ENCODE assay signal across 13 mouse cellular contexts in genomic region chr8:119164076-119164475, GRCm38 (mm10).
DNase-seq lines count a peak whose midpoint lies in the region; ATAC-seq and TF ChIP-seq lines count a peak whose summit lies in the region.
"Had no signal": no experiment of that assay in that cellular context is flagged by ENCODE, and none has a peak within 500 bp of the region (broad histone marks: within the 10 kb centered on the region; RNA-seq: fewer than 3 reads in every experiment).

No protein-coding gene starts in this region.

- no peaks in the 10 kb centered on the region for H3K36me3 ChIP-seq in forebrain, embryonic 10.5 days (replicated peaks)
- H3K36me3 ChIP-seq in forebrain, embryonic 15.5 days: no peaks in the 10 kb centered on the region
- no peaks in the 10 kb centered on the region for H3K36me3 ChIP-seq in liver, postnatal 0 days (replicated peaks; ENCODE audit: insufficient read depth, low read length)
- H3K36me3 ChIP-seq in liver, embryonic 12.5 days: no peaks in the 10 kb centered on the region

- no peak for ATAC-seq in forebrain, embryonic 15.5 days (replicated peaks)
- no peak for ATAC-seq in liver, postnatal 0 days
- ATAC-seq in liver, embryonic 12.5 days: no peak
- ATAC-seq: activated CD4-positive, CD25-positive, alpha-beta regulatory T cell, adult 4 months; intestine, postnatal 0 days had no signal

- DNase-seq in forebrain, embryonic 10.5 days (ENCODE audit: extremely low spot score, low spot score): peak; percentile 38
- peak; percentile 17 for DNase-seq in liver, postnatal 0 days
- DNase-seq in NIH3T3 (ENCODE audit: low read depth): peak; percentile 67
- DNase-seq in hindlimb bud, embryonic 11.5 days (ENCODE audit: extremely low spot score, low read depth, low spot score): peak; percentile 50
- DNase-seq in urinary bladder, adult 18-20 months (ENCODE audit: low spot score in 2 of 2): no peak
- no peak for DNase-seq in layer of hippocampus, adult 8-10 months (ENCODE audit: low spot score in 2 of 2)
- DNase-seq: cerebellum, adult 11 months; lung, postnatal 4 days had no signal

- WGBS in forebrain, embryonic 10.5 days: 69% methylated on average over 5 of the region's 5 CpGs
- 64% methylated on average over 5 of the region's 5 CpGs for WGBS in forebrain, embryonic 15.5 days
- WGBS in liver, postnatal 0 days (ENCODE audit: insufficient replicate concordance): 52% methylated on average over 5 of the region's 5 CpGs
- WGBS in liver, embryonic 12.5 days (ENCODE audit: insufficient replicate concordance): 54% methylated on average over 5 of the region's 5 CpGs

- H3K9ac ChIP-seq in forebrain, embryonic 15.5 days (replicated peaks): no peak overlapping the region
- H3K9ac ChIP-seq in liver, postnatal 0 days (replicated peaks): no peak overlapping the region
- H3K9ac ChIP-seq in liver, embryonic 12.5 days: no peak overlapping the region

- H3K4me2 ChIP-seq in forebrain, embryonic 15.5 days (replicated peaks): no peak overlapping the region
- no peak overlapping the region for H3K4me2 ChIP-seq in liver, postnatal 0 days (ENCODE audit: low read depth, low read length)
- no peak overlapping the region for H3K4me2 ChIP-seq in liver, embryonic 12.5 days

- H3K4me1 ChIP-seq in forebrain, embryonic 10.5 days: no peaks in the 10 kb centered on the region
- 0 out of 2 replicates have a peak, but pooled peaks cover 2% of the 10 kb centered on the region for H3K4me1 ChIP-seq in forebrain, embryonic 15.5 days
- H3K4me1 ChIP-seq in liver, postnatal 0 days (ENCODE audit: insufficient read depth): no peaks in the 10 kb centered on the region
- no peaks in the 10 kb centered on the region for H3K4me1 ChIP-seq in liver, embryonic 12.5 days

- no peaks in the 10 kb centered on the region for H3K27me3 ChIP-seq in forebrain, embryonic 10.5 days (ENCODE audit: poor library complexity, severe bottlenecking)
- 0 out of 2 replicates have a peak, but pooled peaks cover 3% of the 10 kb centered on the region for H3K27me3 ChIP-seq in forebrain, embryonic 15.5 days
- no peaks in the 10 kb centered on the region for H3K27me3 ChIP-seq in liver, postnatal 0 days (ENCODE audit: insufficient read depth, low read length)
- no peaks in the 10 kb centered on the region for H3K27me3 ChIP-seq in liver, embryonic 12.5 days (replicated peaks)

- TF ChIP-seq CTCF in liver, postnatal 0 days (IDR thresholded peaks at IDR 0.05; ENCODE audit: low read depth): no peak

- H3K9me3 ChIP-seq in forebrain, embryonic 10.5 days: no peaks in the 10 kb centered on the region
- no peaks in the 10 kb centered on the region for H3K9me3 ChIP-seq in forebrain, embryonic 15.5 days
- no peaks in the 10 kb centered on the region for H3K9me3 ChIP-seq in liver, postnatal 0 days (ENCODE audit: low read length)
- peaks cover 16% of the 10 kb centered on the region; the same call in 1 of the 2 replicates for H3K9me3 ChIP-seq in liver, embryonic 12.5 days (replicated peaks)

- TF ChIP-seq EP300 in liver, postnatal 0 days (IDR thresholded peaks at IDR 0.05; ENCODE audit: low read depth): no peak

- no peak overlapping the region for H3K4me3 ChIP-seq in forebrain, embryonic 10.5 days
- no peak overlapping the region for H3K4me3 ChIP-seq in forebrain, embryonic 15.5 days
- no peak overlapping the region for H3K4me3 ChIP-seq in liver, postnatal 0 days (ENCODE audit: low read depth, low read length)
- H3K4me3 ChIP-seq in liver, embryonic 12.5 days: no peak overlapping the region
- H3K4me3 ChIP-seq: erythroblast, embryonic 14.5 days had no signal

- H3K27ac ChIP-seq in forebrain, embryonic 10.5 days: no peak overlapping the region
- H3K27ac ChIP-seq in forebrain, embryonic 15.5 days (replicated peaks): no peak overlapping the region
- H3K27ac ChIP-seq in liver, postnatal 0 days (ENCODE audit: low read depth): no peak overlapping the region
- no peak overlapping the region for H3K27ac ChIP-seq in liver, embryonic 12.5 days

Comparison
In these comparisons a context has a peak if more than half of its experiments do, and no peak if none do; other contexts are left out.
1. DNase-seq: peak in forebrain, embryonic 10.5 days (single experiment), liver, postnatal 0 days (single experiment), NIH3T3 (single experiment) and hindlimb bud, embryonic 11.5 days (single experiment); none in urinary bladder, adult 18-20 months (0 of 2) and layer of hippocampus, adult 8-10 months (0 of 2).